Mouse (Mus musculus) midbrain, postnatal 0 days (tissue): ENCODE data around the gene Stx2. TPM values are rescaled to one million over a fixed set of nuclear protein-coding genes. Genes with fewer than 3 reads are reported as not detected.
A peak's percentile ranks its signal among the peaks of the same experiment; 100 is the strongest.

ENCODE experiments used
- ATAC-seq: fragments of 200-750 bp; cut with Nextera tagmentation; 2 replicates; pipeline ENCODE4 v1.8.0; 2017; ENCODE audit warnings: moderate number of reproducible peaks, mild to moderate bottlenecking, moderate TSS enrichment, moderate library complexity; ENCODE audit not compliant: low FRiP score
- DNase-seq: peaks from one replicate; pipeline ENCODE4 v3.0.0-alpha.2; 2015; ENCODE audit warnings: low spot score
- H3K27ac ChIP-seq: fragments of 300-500 bp; sonication (generic); 2 replicates; pipeline ENCODE4 v1.5.1; 2014; ENCODE audit warnings: low read depth, mild to moderate bottlenecking, low read length, mixed read lengths
- H3K27me3 ChIP-seq: fragments of 300-500 bp; sonication (generic); 2 replicates; pipeline ENCODE4 v1.6.1; 2014; ENCODE audit warnings: low read length, control low read depth, mixed read lengths; ENCODE audit not compliant: insufficient read depth
- H3K36me3 ChIP-seq: fragments of 300-500 bp; sonication (generic); 2 replicates; pipeline ENCODE4 v1.6.1; 2014; ENCODE audit warnings: low read length, control low read depth, mixed read lengths; ENCODE audit not compliant: insufficient read depth
- H3K4me1 ChIP-seq: fragments of 300-500 bp; sonication (generic); 2 replicates; pipeline ENCODE4 v1.6.1; 2014; ENCODE audit warnings: mild to moderate bottlenecking, control low read depth, antibody characterized with exemption, low read length, mixed read lengths; ENCODE audit not compliant: insufficient read depth
- H3K4me2 ChIP-seq: fragments of 300-500 bp; sonication (generic); 2 replicates; pipeline ENCODE4 v1.6.1; 2014; ENCODE audit warnings: low read depth, mild to moderate bottlenecking, low read length, mixed read lengths; ENCODE audit not compliant: poor library complexity, severe bottlenecking
- H3K4me3 ChIP-seq: fragments of 300-500 bp; sonication (generic); 2 replicates; pipeline ENCODE4 v1.5.1; 2014; ENCODE audit warnings: low read depth, mild to moderate bottlenecking, low read length, moderate library complexity
- H3K9ac ChIP-seq: fragments of 300-500 bp; sonication (generic); replicated peaks from 2 replicates; pipeline ENCODE4 v1.6.1; 2014; ENCODE audit warnings: mild to moderate bottlenecking, low read length, moderate library complexity, mixed read lengths; ENCODE audit not compliant: poor library complexity, severe bottlenecking
- H3K9me3 ChIP-seq: fragments of 300-500 bp; sonication (generic); 2 replicates; pipeline ENCODE4 v1.6.1; 2016; ENCODE audit warnings: low read length, control low read depth
- CTCF ChIP-seq: IDR thresholded peaks from 2 replicates; pipeline ENCODE4 v1.5.1; 2016; ENCODE audit warnings: antibody characterized with exemption, mild to moderate bottlenecking
- WGBS: fragments of 180-500 bp; shearing (Covaris S2); extraction: QIAGEN DNeasy Blood & Tissue Kit; methylation state at CpG from one replicate; pipeline ENCODE4 v1.1.7; 2014; 5-methylcytosine and 5-hydroxymethylcytosine counted together
- polyA plus RNA-seq: library from polyadenylated mRNA; unstranded; fragments of >200 nt; fragmentation: Nextera tagmentation; extraction: Ambion mirVana; gene quantifications from 2 replicates; pipeline ENCODE4 v1.2.1, GENCODE M21; 2015
- total RNA-seq: library from RNA; depleted of rRNA; stranded (reverse); fragments of >200 nt; gene quantifications from 2 replicates; pipeline ENCODE4 v1.2.3, GENCODE M21; 2014; rRNA removed

Stx2 gene
- total RNA-seq = 15.5 and 15.9 TPM in 2 replicates
- polyA plus RNA-seq = 11.9 and 12.0 TPM in 2 replicates

DNA sequence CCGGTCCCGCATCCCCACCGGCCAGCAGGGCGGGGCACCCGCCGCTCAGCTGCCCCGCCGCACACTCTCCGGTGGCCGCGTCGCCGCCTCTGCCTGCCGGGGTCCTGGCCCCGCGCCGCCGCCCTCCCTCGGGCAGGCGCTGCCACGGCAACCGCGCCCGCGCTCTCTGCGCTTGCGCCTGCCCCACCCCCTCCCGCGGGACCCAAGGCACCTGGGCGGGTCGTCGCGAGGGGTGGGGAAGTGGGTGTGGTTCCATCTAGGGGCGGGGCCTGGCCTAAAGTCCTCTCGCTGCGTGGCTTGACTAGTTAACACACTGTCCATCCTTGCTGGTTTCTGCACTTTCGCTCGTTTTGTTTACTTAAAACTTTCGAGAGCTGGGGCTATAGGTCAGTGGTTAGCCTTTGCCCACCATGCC is at the start of gene Stx2:
Gene Stx2, minus strand, starts transcription at position 163 of the 415 bp plus-strand sequence.
- WGBS = 1% methylated on average over 26 of the region's 39 CpGs
- ATAC-seq = peak; percentile 90
- no peak for TF ChIP-seq CTCF

DNA sequence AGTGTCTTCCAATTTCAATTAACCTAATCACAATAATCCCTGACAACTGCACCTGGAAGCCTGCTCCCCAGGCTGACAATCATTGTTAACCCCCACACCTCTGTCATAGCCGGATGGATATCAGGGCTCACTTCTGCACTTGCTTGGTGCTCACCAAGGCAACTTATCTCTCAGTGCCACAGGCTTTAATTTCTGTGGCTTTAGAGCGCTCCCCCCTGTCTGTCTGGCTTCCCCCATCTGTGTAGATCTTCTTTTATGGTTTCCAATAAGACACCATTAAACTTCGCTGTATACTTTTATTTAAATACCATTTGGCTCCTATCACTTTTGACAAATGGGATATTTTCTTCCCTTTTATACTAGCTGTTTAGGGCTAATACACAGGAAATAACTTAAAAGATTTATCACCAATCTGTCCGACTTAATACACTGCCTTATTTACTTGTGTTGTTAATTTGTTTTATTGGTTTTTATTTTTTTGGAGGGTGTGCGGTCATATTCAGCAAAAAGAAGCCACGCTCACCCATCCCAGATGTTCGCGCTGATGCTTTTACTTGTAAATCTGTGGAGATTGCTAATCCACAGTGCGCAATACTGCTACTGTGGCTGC is 46.4 kb upstream of the Stx2 start:
- no peak overlapping the region for H3K4me2 ChIP-seq
- H3K27ac ChIP-seq = no peak overlapping the region
- ATAC-seq = no peak
- no peak for TF ChIP-seq CTCF
- no peaks in the 10 kb centered on the region for H3K27me3 ChIP-seq
- H3K9me3 ChIP-seq = no peaks in the 10 kb centered on the region
- H3K4me3 ChIP-seq = no peak overlapping the region
- no peaks in the 10 kb centered on the region for H3K36me3 ChIP-seq
- 92% methylated on average over 9 of the region's 9 CpGs for WGBS
- H3K9ac ChIP-seq = no peak overlapping the region
- 0 out of 2 replicates have a peak, but pooled peaks cover 3% of the 10 kb centered on the region for H3K4me1 ChIP-seq
- DNase-seq = no peak

More for the DNA sequence above, at the start of gene Stx2:
- Histone ChIP-seq H3K9ac (peak within 1 kb of the TSS; percentile 74), H3K4me3 (peak within 1 kb of the TSS; percentile 71), H3K36me3 (peaks cover 3% of the 10 kb centered on the region; the same call in 1 of the 2 replicates), H3K4me1 (0 out of 2 replicates have a peak, but pooled peaks cover 3% of the 10 kb centered on the region), H3K27ac (0 out of 2 replicates have a peak within 1 kb of the TSS, but pooled peaks have one; percentile 32), H3K27me3 (no peaks in the 10 kb centered on the region), H3K9me3 (no peaks in the 10 kb centered on the region), H3K4me2 (peak within 1 kb of the TSS; percentile 86)
- DNase-seq = peak; percentile 89

DNA sequence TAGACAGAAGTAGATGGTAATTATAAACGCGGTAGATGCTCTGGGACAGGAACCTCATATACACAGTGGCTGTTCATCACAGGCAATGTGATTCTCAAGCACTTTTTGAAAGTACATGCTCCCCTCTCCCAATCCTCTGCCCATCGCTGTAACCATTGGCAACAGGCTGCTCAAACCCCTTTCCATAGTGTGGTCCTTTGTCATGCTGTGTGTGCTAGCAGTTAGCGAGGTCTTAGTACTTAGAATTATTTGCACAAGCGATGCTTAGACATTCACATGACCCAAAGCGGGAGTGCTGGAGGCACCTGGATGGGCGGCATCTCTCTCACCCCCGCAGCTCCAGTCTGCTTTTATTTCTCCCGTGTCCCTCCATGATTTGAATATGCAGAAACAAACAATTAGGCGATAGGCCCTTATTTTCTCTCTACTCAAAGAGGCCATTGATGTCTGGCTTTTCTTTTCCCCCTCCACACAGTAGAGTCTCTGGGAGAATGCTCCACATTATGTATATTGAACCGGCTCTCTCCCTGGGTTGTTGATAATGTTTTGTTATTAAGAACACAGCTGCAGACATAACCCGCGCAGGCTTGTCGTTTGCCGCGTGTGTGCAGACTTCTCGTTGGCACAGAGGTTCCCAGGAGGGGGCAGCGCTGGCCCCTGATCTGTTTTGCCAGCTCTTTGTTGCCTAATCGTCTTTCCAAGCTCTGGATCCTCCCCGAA is 44.4 kb upstream of the Stx2 start:
- 0 out of 2 replicates have a peak, but pooled peaks have one; percentile 1 for TF ChIP-seq CTCF
- Histone ChIP-seq H3K4me2 (peak overlapping the region; percentile 23), H3K27ac (peak overlapping the region; percentile 47), H3K4me3 (no peak overlapping the region), H3K36me3 (no peaks in the 10 kb centered on the region), H3K4me1 (0 out of 2 replicates have a peak, but pooled peaks cover 3% of the 10 kb centered on the region), H3K9ac (no peak overlapping the region; the same call in 1 of the 2 replicates), H3K27me3 (no peaks in the 10 kb centered on the region), H3K9me3 (no peaks in the 10 kb centered on the region)
- ATAC-seq = peak; percentile 68
- 7% methylated on average over 20 of the region's 20 CpGs for WGBS
- DNase-seq = peak; percentile 67

GRCm38 (mm10) chr5:129051910-129052309 is 43.5 kb upstream of the Stx2 start:
- no peak overlapping the region for H3K4me2 ChIP-seq
- no peaks in the 10 kb centered on the region for H3K36me3 ChIP-seq
- H3K9me3 ChIP-seq = no peaks in the 10 kb centered on the region
- no peaks in the 10 kb centered on the region for H3K27me3 ChIP-seq
- DNase-seq (no peak), ATAC-seq (no peak)
- H3K9ac ChIP-seq = no peak overlapping the region
- H3K27ac ChIP-seq = no peak overlapping the region
- no peak overlapping the region for H3K4me3 ChIP-seq
- TF ChIP-seq CTCF = peak; percentile 43
- 84% methylated on average over 3 of the region's 3 CpGs for WGBS
- 0 out of 2 replicates have a peak, but pooled peaks cover 3% of the 10 kb centered on the region for H3K4me1 ChIP-seq

- peak; percentile 69 for DNase-seq
- H3K4me3 ChIP-seq = no peak overlapping the region
- no peaks in the 10 kb centered on the region for H3K27me3 ChIP-seq
- H3K9ac ChIP-seq = no peak overlapping the region
- ATAC-seq = no peak
- TF ChIP-seq CTCF = no peak
- no peaks in the 10 kb centered on the region for H3K9me3 ChIP-seq
- no peak overlapping the region for H3K4me2 ChIP-seq
- 0 out of 2 replicates have a peak, but pooled peaks cover 3% of the 10 kb centered on the region for H3K4me1 ChIP-seq
- 47% methylated on average over 9 of the region's 9 CpGs for WGBS
- no peaks in the 10 kb centered on the region for H3K36me3 ChIP-seq
- H3K27ac ChIP-seq = no peak overlapping the region
Measured at GRCm38 (mm10) chr5:129049372-129049771, 41.0 kb upstream of the Stx2 start.
